Mouse (Mus musculus) cerebellum, adult 18-20 months (tissue): ENCODE data around the gene Nop9.
A peak's percentile ranks its signal among the peaks of the same experiment; 100 is the strongest.

Experiments used
- DNase-seq, 2 experiments: peaks; one replicate each; pipeline ENCODE4 v3.0.0; 2021

Gene Nop9

GRCm38 (mm10) chr14:55777176-55777575, 31.7 kb downstream of the Nop9 start:
- no peak for DNase-seq

GRCm38 (mm10) chr14:55777806-55778205, 32.3 kb downstream of the Nop9 start:
- DNase-seq, result no peak

- no peak for DNase-seq
Observed at GRCm38 (mm10) chr14:55778686-55779085, 33.2 kb downstream of the Nop9 start.

GRCm38 (mm10) chr14:55779656-55780055, 34.2 kb downstream of the Nop9 start:
- DNase-seq, result no peak

GRCm38 (mm10) chr14:55780736-55781135, 35.2 kb downstream of the Nop9 start:
- no peak for DNase-seq

GRCm38 (mm10) chr14:55781310-55781709, 35.8 kb downstream of the Nop9 start:
- peak; percentile 67 to 69 for DNase-seq

GRCm38 (mm10) chr14:55782361-55782960, 37.0 kb downstream of the Nop9 start:
- no peak for DNase-seq

GRCm38 (mm10) chr14:55783171-55783957, 37.9 kb downstream of the Nop9 start:
- no peak for DNase-seq

- DNase-seq, result no peak
Observed at GRCm38 (mm10) chr14:55783958-55784235, 38.4 kb downstream of the Nop9 start, which contains the start of gene Adcy4. TSS of gene Adcy4 (minus strand) at chr14:55784095.

GRCm38 (mm10) chr14:55785195-55785594, 39.7 kb downstream of the Nop9 start:
- no peak for DNase-seq

GRCm38 (mm10) chr14:55787731-55788130, 42.2 kb downstream of the Nop9 start:
- DNase-seq, result no peak

- no peak for DNase-seq
Observed at GRCm38 (mm10) chr14:55788256-55789050, 43.0 kb downstream of the Nop9 start, which contains the start of gene Ripk3. TSS of gene Ripk3 (minus strand) at chr14:55788865.

- no peak for DNase-seq
Observed at GRCm38 (mm10) chr14:55793461-55793860, 48.0 kb downstream of the Nop9 start.

GRCm38 (mm10) chr14:55793946-55794345, 48.5 kb downstream of the Nop9 start:
- DNase-seq, result no peak

GRCm38 (mm10) chr14:55795380-55796163, 50.1 kb downstream of the Nop9 start:
- DNase-seq, result no peak
